Mouse (Mus musculus) induced T-regulatory cell, adult 2 months (primary cell): ENCODE data around the gene Tgoln1.

Experiments
- DNase-seq: peaks from one replicate; pipeline ENCODE4 v3.0.0-alpha.2; 2012; ENCODE audit warnings: low read depth

Gene Tgoln1

DNA sequence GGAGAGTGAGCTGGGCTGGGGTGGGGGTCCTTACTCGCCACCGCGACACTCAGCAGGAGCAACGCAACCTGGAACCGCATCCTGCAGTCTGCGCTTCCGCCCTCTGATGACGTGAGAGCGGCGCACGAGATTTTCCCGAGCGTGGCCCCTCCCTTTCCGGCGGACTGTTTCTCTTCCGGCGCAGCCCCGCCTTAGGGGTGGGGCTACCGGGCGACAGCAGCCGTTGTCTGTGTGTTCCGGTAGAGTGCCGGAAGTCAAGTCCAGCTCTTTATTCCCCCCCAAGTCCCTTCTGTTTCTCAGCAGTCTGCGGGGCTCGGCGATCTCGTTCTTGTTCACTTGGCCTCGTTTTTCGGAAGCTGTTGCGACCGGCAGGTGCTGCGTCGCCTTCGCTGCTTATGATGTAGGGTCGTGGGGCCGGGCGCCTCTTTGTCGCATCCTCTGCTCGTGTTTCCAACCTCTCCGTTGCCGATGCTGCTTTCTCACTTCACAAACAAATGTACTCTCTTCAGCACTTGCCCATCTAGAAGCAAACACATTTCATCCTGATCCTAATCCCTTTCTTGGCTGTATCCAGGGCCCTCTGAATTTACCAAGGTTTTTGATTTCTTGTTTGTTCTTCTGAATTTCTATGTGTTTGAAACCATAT lies at the start of gene Tgoln1:
TSS of gene Tgoln1 (minus strand) at position 358 of the 646 bp plus-strand sequence.
- DNase-seq, result peak; percentile 98

DNA sequence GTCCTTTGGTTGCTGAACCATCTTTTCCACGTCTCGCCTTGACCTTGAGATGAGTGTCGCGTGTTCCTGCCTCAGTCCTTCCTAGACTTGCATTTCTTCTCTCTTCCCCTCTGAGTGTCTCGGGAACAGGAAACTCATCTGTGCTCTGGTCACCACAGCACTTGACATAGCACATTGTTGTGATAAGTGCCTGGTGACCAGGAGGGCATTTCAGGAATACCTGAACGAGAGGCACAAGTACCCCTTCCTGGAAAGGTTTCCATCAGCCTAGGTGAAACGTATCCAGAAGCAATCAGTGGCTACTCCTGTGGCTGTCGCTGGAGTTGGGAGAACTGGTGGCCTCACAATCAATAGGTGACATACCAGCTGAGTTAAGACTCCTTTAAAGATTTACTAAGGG lies 47.5 kb upstream of the Tgoln1 start:
- DNase-seq, result no peak

- DNase-seq, result no peak
These were observed 46.2 kb upstream of the Tgoln1 start for GRCm38 (mm10) chr6:72663000-72663399.

DNA sequence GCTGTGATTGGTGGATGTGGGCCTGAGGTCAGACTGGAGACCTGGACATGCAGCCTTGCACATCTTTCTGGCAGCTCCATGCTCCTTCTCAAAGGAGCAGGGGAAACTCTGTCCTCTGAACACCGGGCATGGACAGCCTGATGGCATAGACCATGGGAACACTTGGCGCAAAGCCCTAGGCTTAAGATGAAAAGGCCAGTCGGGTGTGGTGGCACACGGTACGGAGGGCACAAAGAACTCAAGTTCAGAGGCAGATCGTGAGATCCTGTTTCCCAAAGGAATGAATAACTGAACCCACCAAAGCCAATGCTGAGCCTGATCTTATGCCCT lies 43.6 kb upstream of the Tgoln1 start:
- no peak for DNase-seq

- peak; percentile 37 for DNase-seq
These were observed 43.1 kb upstream of the Tgoln1 start for GRCm38 (mm10) chr6:72659717-72660390.

DNA sequence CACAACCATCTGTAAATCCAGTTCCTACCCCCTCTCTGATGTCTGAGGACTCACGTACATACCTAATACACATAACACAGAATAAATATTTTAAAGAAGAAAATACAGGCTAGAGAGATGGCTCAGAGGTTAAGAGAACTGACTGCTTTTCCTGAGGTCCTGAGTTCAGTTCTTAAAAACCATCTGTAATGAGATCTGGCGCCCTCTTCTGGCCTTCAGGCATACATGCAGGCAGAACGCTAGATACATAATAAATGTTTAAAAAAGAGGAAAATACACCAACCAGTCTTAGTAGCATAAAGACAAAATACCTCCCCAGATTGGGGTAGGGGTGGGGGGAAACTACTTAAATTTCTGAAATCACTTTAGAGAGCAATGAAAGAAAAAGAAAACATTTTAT lies 41.2 kb upstream of the Tgoln1 start:
- DNase-seq, result peak; percentile 81

DNA sequence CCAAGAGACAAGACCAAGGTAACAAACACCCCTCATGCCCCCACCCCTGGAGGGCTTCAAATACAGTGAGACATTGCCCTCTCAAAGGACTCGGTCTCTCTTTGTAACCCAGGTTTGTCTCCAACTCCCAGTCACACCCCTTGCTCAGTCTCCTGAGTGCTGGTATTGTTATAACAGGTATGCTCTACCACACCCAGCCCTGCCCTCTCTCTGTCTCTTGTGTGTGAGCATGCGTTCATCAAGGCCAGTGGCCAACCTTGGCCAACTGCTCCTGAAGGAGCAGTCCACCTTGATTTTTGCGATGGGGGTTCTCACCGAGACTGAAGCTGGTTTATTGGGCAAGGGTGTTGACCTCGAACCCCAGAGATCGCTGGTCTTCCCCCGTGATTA lies 39.2 kb upstream of the Tgoln1 start:
- DNase-seq, result no peak

DNA sequence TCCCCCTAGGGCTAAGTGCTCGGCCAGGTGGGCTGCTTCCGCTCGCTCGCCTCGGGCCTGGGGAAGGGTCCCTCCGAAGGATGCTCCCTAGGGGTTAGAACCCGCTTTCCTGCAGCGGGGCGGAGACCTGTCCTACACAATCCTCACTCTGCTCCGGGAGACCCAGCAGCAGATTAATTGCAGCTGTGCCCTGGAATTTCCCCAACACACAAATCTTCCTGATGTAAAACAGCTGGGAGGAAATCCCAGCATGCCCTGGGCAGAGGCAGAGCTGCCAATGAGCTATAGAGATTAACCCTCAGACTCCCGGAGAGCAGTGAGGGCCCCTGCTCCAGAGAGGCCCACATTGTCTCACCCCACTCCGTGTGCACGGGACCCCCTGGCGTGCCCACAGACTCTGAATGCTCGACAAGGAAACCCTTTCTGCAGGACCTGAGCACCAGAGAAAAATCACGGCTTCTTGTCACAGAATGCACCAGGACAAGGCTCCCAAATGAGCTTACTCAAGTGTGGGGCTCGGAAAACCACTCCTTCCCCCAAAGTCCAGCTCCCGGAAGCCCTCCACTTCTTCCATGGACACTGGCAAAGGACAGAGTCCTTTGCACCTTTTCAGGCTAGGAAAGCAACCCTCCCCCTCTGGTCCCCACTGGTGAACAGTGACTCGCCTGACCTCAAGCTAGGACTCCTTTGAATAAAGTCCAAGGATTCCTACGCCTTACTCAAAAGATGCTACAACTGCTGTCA lies 38.7 kb upstream of the Tgoln1 start:
- DNase-seq, result no peak

- DNase-seq, result no peak
These were observed 37.6 kb upstream of the Tgoln1 start for GRCm38 (mm10) chr6:72654355-72654754.

GRCm38 (mm10) chr6:72653419-72653818 lies 36.6 kb upstream of the Tgoln1 start:
- no peak for DNase-seq

- DNase-seq, result no peak
These were observed 33.6 kb upstream of the Tgoln1 start for GRCm38 (mm10) chr6:72650338-72650851.

GRCm38 (mm10) chr6:72648002-72648595 lies 31.3 kb upstream of the Tgoln1 start:
- no peak for DNase-seq

- peak; percentile 81 for DNase-seq
These were observed 30.6 kb upstream of the Tgoln1 start for GRCm38 (mm10) chr6:72647383-72647820.

DNA sequence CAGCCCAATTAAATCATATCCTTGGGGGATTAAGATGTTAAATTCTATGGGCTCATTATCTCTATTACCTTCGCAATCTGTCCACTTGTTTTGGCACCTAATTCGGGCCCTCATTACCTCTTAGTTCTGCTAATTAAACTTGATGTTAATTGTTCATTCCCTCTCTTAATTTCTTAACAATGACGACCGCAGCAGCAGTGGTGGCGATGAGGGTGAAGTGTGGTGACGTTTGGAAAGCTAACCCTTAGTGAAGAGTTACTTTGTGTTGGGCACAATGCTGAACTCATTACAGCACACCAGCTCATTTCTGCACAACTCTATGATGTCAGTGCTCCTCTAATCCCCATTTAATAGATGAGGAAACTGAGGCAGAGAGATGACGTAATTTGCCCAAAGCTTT lies 28.6 kb upstream of the Tgoln1 start:
- DNase-seq, result no peak

- DNase-seq, result peak; percentile 42
These were observed 27.8 kb upstream of the Tgoln1 start for GRCm38 (mm10) chr6:72644576-72644975.

DNA sequence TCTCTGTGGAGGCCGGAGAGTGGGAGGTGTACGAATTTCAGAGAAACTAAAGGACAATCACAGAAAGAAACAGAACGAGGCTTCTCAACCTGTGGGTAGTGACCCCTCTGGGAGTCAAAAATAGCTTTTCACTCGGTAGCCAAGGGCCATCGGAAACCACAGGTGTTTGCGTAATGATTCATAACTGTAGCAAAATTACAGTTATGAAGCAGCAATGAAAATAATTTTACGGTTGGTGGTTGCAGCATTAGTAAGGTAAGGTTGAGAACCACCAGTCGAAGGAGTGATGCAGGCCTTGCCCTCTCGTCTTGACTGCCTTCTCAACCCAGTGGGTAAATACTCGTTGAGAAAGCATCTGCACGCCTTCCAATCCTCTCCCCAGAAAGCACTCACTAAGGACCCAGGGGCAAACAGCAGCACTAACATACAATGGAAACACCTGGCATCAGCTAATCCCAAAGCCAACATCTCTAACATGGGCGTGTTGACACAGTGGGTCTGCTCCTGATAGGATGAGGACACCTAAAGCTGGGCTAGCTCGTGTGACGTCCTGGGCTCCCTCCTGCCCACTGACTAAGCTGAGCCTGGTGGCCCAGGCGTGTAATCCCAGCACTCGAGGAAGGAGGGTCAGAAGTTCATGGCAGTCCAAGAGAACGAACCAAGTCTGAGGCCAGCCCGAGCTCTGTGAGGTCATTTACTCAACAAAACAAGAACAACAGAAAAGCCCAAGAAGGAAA lies 24.6 kb upstream of the Tgoln1 start:
- DNase-seq, result peak; percentile 44

GRCm38 (mm10) chr6:72636940-72637339 lies 20.1 kb upstream of the Tgoln1 start:
- peak; percentile 55 for DNase-seq

DNA sequence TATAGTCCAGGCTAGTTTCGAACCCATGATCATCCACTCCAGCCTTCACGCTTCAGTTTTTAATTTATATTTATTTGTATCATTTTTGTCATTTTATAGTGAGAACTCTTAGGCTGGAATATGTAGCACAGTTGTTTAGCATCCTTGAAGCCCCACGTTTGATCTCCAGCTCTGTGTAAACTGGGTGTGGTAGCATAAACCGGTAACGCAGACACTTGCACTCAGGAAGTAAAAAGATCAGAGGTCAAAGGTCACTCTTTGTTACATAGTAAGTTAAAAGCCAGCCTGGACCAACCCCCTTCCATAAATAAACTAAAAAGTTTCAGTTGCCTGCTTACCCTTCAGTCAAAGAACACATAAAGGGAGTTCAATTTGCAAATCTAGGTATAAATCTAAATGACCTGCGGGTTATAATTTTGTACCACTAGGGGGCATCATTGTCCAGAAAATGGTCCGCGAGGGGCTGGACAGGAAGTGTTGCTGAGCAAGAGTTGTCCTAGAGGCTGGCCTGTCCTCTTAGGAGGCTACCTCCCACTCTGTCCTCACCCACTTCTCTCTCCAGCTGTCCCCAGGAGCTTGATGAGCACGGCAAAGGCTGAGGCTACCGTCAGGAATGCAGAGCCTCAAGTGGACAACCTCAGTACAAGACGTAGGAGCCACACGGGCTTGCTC lies 19.1 kb upstream of the Tgoln1 start:
- DNase-seq, result peak; percentile 85

DNA sequence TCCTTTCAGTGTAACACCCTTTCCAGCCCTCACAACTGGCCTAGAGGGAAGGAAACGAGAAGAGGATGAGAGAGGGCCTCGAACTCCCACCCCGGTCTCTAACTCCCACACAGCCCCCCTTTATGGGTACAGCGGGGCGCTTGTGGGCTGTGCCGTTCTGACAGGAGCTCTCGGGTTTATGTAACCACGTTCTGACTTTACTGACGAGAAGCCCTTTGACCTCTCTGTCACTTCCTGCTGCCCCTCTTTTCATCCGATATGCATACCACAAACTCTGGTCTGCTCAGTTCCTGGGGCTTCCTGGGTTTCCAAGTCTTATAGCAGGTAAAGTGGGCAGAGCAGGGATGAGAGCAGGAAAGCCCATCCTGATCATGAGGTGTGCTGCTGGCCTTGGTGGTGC lies 17.5 kb upstream of the Tgoln1 start:
- DNase-seq, result peak; percentile 50

DNA sequence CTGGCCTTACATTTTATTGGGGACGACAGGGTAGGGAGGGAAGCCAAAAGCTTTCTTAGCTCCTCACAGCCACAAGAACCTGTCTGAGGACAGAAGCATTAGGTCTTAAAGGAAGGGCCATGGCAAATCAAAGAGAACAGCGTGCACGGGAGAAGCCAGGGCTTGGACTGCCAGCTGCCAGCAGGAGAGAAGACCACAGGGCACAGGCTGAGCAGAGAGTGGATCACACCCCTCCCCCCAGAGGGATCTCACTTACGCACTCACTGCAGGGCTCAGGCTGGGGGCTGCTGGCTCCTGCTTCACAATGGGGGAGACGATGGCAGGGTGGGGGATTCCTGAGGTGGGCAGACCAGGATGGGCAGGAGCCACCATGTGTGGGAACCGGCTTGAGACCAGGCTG lies 14.9 kb upstream of the Tgoln1 start:
- DNase-seq, result no peak

GRCm38 (mm10) chr6:72630961-72631360 lies 14.2 kb upstream of the Tgoln1 start:
- peak; percentile 44 for DNase-seq
